Mouse (Mus musculus): Measurements from ENCODE around the gene Aldh1b1. TPM values are rescaled to one million over a fixed set of nuclear protein-coding genes. Genes with fewer than 3 reads are reported as not detected.

Aldh1b1 gene
- polyA plus RNA-seq, 1 experiment from 2014 or later: 11.4 TPM

DNA sequence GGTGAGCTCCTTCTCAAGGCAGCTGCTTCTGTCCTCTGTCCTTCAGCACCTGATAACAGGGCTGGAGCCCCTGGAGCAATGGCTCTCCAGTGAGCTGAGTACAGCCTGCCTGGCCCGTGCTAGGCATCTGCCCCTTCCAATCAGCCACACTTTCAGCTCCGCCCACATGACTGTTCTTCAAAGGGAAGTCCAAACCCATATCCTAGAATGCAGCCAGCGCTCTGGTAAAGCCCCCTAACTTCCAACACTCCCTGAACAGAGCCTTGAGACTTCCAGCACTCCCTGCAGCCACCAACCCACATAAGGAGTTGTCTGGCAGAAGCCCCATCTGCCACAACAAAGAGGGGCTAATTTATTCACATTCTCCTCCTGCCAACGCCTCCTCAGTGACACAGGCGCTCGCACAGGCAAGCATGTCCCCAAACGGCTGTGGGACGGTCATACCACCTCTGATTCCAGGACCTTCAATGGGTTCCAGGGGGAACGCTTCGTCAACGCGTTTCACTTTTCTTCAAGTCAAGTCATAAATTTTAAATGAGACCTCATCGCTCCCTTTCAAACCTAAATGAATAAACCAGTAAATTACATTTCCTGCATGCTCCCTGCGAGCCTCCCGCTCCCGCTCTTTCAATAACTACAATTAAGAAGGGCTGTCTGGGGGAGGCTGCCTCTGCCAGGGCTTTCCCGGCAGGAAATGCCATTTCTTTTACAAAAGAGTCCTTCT is 20.5 kb downstream of the Aldh1b1 start:
- under 1% methylated on average over 17 of the region's 17 CpGs for WGBS
- H3K4me3 ChIP-seq: peak overlapping the region; percentile 21
- H3K27ac ChIP-seq: peak overlapping the region; percentile 92
- no peaks in the 10 kb centered on the region for H3K9me3 ChIP-seq
- peaks cover 17% of the 10 kb centered on the region for H3K36me3 ChIP-seq
- ATAC-seq (ENCODE audit: low FRiP score, low read depth): peak; percentile 69
- peak overlapping the region; percentile 55 for H3K4me2 ChIP-seq (replicated peaks)
- peaks cover 67% of the 10 kb centered on the region for H3K4me1 ChIP-seq
- peak overlapping the region; percentile 30 for H3K9ac ChIP-seq
- peaks cover 3% of the 10 kb centered on the region; the same call in 1 of the 2 replicates for H3K27me3 ChIP-seq (replicated peaks)

- no peak overlapping the region for H3K4me3 ChIP-seq
- H3K36me3 ChIP-seq: peaks cover 12% of the 10 kb centered on the region; the same call in 1 of the 2 replicates
- 35% methylated on average over 8 of the region's 8 CpGs for WGBS
- H3K4me1 ChIP-seq: peaks cover 70% of the 10 kb centered on the region
- peak overlapping the region; percentile 55 for H3K4me2 ChIP-seq (replicated peaks)
- H3K9me3 ChIP-seq: no peaks in the 10 kb centered on the region
- H3K27me3 ChIP-seq (replicated peaks): peaks cover 11% of the 10 kb centered on the region
- ATAC-seq (ENCODE audit: low FRiP score, low read depth): no peak
- H3K9ac ChIP-seq: 0 out of 2 replicates have a peak overlapping the region, but pooled peaks have one; percentile 30
- peak overlapping the region; percentile 92 for H3K27ac ChIP-seq
These were observed 21.4 kb downstream of the Aldh1b1 start for GRCm38 (mm10) chr4:45820074-45820830.

- Histone ChIP-seq H3K4me2 (replicated peaks) (0 out of 2 replicates have a peak overlapping the region, but pooled peaks have one; percentile 7), H3K27ac (no peak overlapping the region), H3K4me3 (no peak overlapping the region), H3K27me3 (replicated peaks) (peaks cover 27% of the 10 kb centered on the region), H3K9ac (0 out of 2 replicates have a peak overlapping the region, but pooled peaks have one; percentile 13), H3K9me3 (no peaks in the 10 kb centered on the region), H3K36me3 (peaks cover 12% of the 10 kb centered on the region; the same call in 1 of the 2 replicates), H3K4me1 (peaks cover 71% of the 10 kb centered on the region)
- WGBS: 25% methylated on average over 3 of the region's 3 CpGs
- no peak for ATAC-seq (ENCODE audit: low FRiP score, low read depth)
These were observed 23.2 kb downstream of the Aldh1b1 start for GRCm38 (mm10) chr4:45821995-45822394.

DNA sequence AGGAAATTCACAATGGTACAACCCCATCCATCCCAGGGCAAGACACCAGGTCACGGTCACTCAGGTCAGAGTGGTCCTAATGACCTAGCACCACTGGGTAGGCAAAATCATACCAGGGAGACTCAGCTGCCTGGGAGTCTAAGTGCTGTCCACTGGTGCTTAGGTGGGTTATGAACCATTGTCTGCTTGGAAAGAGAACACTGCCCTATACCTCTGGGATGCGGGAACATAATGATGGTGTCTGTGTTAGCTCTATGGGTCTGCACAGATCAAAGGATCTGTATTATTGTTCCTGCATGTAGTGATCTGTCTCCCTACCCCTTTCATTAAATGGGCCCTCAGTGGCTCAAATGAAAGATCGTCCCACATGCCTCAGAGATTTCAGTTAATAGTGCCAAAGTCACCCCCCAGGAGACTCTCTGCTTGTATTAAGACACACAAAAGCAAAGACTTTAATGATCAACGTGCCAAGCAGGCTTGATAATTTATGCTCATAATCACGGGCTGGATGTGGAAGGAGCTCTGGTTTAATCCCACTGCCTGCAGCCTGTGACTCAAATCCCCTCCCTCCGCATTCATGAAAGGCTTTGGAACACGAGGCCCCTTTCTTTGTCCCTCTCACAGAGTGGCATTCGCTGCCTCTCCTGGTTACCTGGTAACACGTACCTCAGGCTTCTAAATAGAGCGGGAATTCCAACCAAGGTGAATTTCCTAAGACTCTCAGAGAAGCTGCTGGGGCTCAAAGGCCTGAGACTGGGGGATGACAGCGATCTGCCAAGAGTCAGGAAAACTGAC is 24.2 kb downstream of the Aldh1b1 start:
- Histone ChIP-seq H3K9me3 (no peaks in the 10 kb centered on the region), H3K4me1 (peaks cover 68% of the 10 kb centered on the region), H3K27me3 (replicated peaks) (peaks cover 36% of the 10 kb centered on the region), H3K9ac (peak overlapping the region; percentile 93), H3K4me3 (peak overlapping the region; percentile 69; the same call in 1 of the 2 replicates), H3K4me2 (replicated peaks) (peak overlapping the region; percentile 80), H3K27ac (peak overlapping the region; percentile 94), H3K36me3 (peaks cover 12% of the 10 kb centered on the region; the same call in 1 of the 2 replicates)
- no peak for ATAC-seq (ENCODE audit: low FRiP score, low read depth)
- 10% methylated on average over 11 of the region's 11 CpGs for WGBS

DNA sequence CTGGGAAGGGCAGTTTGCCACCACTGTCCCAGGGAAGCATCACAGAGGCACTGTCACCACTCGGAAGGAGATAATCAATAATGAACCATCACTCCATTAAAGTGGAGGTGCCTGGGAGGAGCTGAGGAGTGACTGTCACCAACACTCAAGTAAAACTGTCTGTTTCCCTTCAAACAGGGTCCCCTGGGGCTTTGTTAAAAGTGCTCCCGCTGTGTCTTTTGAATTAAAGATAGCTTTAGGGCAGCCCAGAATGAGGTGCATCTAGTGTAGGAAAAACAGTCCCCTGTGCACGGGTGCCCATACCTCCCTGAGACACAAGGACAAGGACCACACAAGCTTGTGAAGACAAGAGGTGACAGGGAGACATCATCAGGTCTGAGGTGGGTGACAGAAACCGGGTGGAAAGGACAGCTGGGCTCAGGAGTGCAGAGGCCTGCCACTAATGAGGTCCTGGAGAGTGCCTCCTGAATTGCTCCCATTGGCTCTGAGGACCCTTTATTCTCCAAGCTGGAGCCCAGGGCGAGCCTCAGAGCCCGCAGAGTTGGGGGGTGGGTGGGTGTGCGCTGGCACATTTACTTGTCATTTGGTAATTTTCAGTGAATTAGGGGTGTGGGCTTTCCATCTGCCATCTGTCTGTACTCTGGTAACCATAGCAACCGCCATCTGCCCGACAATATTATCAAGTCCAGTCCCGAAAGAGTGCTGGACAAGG is 25.4 kb downstream of the Aldh1b1 start:
- Histone ChIP-seq H3K27ac (peak overlapping the region; percentile 94), H3K4me1 (peaks cover 63% of the 10 kb centered on the region), H3K9ac (peak overlapping the region; percentile 93), H3K4me3 (peak overlapping the region; percentile 69), H3K4me2 (replicated peaks) (peak overlapping the region; percentile 80), H3K36me3 (peaks cover 12% of the 10 kb centered on the region; the same call in 1 of the 2 replicates), H3K27me3 (replicated peaks) (peaks cover 43% of the 10 kb centered on the region), H3K9me3 (no peaks in the 10 kb centered on the region)
- ATAC-seq (ENCODE audit: low FRiP score, low read depth): peak; percentile 45
- 2% methylated on average over 10 of the region's 10 CpGs for WGBS

GRCm38 (mm10) chr4:45824761-45825556 is 26.1 kb downstream of the Aldh1b1 start:
- H3K4me1 ChIP-seq: peaks cover 56% of the 10 kb centered on the region
- H3K4me2 ChIP-seq (replicated peaks): peak overlapping the region; percentile 80
- peaks cover 43% of the 10 kb centered on the region for H3K27me3 ChIP-seq (replicated peaks)

GRCm38 (mm10) chr4:45826275-45827040 is 27.6 kb downstream of the Aldh1b1 start, which contains the start of gene Igfbpl1:
Gene Igfbpl1 (minus strand): TSS chr4:45826923.
- Histone ChIP-seq H3K36me3 (peaks cover 4% of the 10 kb centered on the region; the same call in 1 of the 2 replicates), H3K27me3 (replicated peaks) (peaks cover 43% of the 10 kb centered on the region), H3K27ac (peak within 1 kb of the TSS; percentile 94), H3K9ac (peak within 1 kb of the TSS; percentile 93), H3K4me2 (replicated peaks) (peak within 1 kb of the TSS; percentile 80), H3K4me1 (peaks cover 58% of the 10 kb centered on the region), H3K9me3 (no peaks in the 10 kb centered on the region), H3K4me3 (peak within 1 kb of the TSS; percentile 69)
- no peak; the same call in 1 of the 2 replicates for ATAC-seq (ENCODE audit: low FRiP score, low read depth)
- WGBS: 1% methylated on average over 90 of the region's 91 CpGs

More at GRCm38 (mm10) chr4:45824761-45825556, 26.1 kb downstream of the Aldh1b1 start:
- ATAC-seq (ENCODE audit: low FRiP score, low read depth): no peak
- Histone ChIP-seq H3K27ac (peak overlapping the region; percentile 94), H3K36me3 (peaks cover 12% of the 10 kb centered on the region; the same call in 1 of the 2 replicates), H3K4me3 (peak overlapping the region; percentile 69), H3K9me3 (no peaks in the 10 kb centered on the region), H3K9ac (peak overlapping the region; percentile 93)
- WGBS: 23% methylated on average over 14 of the region's 14 CpGs

DNA sequence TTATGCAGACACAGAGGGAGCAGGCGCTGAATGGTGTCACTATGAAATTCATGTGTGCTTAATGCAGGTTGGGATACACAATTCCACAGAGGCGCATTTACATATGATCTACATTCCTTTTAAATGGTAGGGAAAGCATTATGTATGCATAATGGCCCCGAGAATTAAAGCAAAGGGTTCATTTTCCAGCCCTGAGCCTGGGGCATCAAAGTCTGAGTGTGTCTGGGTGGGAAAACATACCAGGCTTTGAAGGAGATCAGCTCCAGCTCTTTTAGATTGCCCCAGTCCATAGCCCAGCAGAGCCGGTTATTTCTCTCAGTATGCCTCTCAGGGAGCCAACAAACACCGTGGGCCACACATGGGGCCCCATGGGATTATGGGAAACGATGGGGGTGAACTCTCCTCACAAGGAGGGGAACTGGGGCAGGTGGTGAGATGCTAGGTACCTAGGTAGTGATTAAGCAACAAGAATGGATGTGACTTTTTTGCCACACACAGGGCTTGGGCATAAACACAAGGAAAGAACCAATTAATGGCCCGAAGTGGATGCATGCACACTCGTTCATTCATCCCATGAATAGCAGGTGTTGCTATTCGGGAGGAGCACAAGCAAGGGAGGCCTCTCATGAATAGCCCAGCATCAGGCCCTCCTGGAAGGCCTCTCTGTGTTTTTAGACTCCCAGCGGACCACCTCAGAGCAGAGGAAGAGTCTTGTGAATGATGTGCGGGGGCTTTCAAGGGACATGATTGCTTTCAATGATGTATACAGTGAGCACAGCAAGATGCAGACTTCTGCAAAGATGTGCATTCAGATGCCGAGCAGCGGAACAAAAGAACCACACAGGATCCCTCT is 31.3 kb downstream of the Aldh1b1 start:
- Histone ChIP-seq H3K27ac (peak overlapping the region; percentile 88), H3K4me2 (replicated peaks) (peak overlapping the region; percentile 24), H3K9ac (no peak overlapping the region), H3K9me3 (no peaks in the 10 kb centered on the region), H3K36me3 (no peaks in the 10 kb centered on the region), H3K27me3 (replicated peaks) (peaks cover 35% of the 10 kb centered on the region), H3K4me3 (no peak overlapping the region), H3K4me1 (peaks cover 39% of the 10 kb centered on the region)
- ATAC-seq (ENCODE audit: low FRiP score, low read depth): peak; percentile 55
- 29% methylated on average over 13 of the region's 13 CpGs for whole genome bisulfite sequencing

- no peaks in the 10 kb centered on the region for H3K36me3 ChIP-seq
- WGBS: 81% methylated on average over 7 of the region's 7 CpGs
- no peak overlapping the region for H3K27ac ChIP-seq
- no peak overlapping the region for H3K4me2 ChIP-seq (replicated peaks)
- no peak overlapping the region for H3K4me3 ChIP-seq
- peaks cover 19% of the 10 kb centered on the region for H3K27me3 ChIP-seq (replicated peaks)
- ATAC-seq (ENCODE audit: low FRiP score, low read depth): no peak
- H3K9me3 ChIP-seq: no peaks in the 10 kb centered on the region
- peaks cover 31% of the 10 kb centered on the region for H3K4me1 ChIP-seq
- no peak overlapping the region for H3K9ac ChIP-seq
These were observed 33.2 kb downstream of the Aldh1b1 start for GRCm38 (mm10) chr4:45831996-45832395.

All from neural tube, embryonic 12.5 days (tissue).